Mouse (Mus musculus): ENCODE data around the gene Erg. TPM values are rescaled to one million over a fixed set of nuclear protein-coding genes. Genes with fewer than 3 reads are reported as not detected.

The Erg gene
- polyA plus RNA-seq, 1 experiment from 2014 or later: 7.6 TPM

DNA sequence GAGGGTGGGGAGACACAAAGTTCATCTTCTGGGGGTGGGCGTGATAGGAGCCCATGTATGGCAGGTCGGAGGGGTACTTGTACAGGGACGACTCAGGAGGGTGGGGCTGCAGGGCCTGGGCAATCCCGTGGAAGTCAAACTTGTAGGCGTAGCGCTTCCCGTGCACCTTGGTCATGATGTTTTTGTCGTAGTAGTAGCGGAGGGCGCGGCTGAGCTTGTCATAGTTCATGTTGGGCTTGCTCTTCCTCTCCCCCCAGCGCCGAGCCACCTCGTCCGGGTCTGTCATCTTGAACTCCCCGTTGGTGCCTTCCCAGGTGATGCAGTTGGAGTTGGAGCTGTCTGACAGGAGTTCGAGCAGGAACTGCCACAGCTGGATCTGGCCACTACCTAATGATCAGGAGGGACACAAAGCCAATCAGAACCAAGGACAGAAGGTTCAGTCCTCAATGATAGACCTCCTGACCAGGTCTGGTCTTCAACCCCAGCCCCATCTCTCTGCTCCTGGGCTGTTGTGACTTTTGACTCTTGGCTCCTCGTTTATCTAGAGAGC is 225.4 kb downstream of the Erg start:
- no peak overlapping the region for H3K4me3 ChIP-seq
- no peaks in the 10 kb centered on the region for H3K9me3 ChIP-seq
- no peak overlapping the region for H3K9ac ChIP-seq
- no peak for ATAC-seq (ENCODE audit: extremely low read depth, insufficient number of reproducible peaks, low FRiP score, low TSS enrichment)
- peaks cover 8% of the 10 kb centered on the region; the same call in 1 of the 2 replicates for H3K36me3 ChIP-seq
- no peak overlapping the region for H3K27ac ChIP-seq (replicated peaks)
- H3K27me3 ChIP-seq (replicated peaks): no peaks in the 10 kb centered on the region
- H3K4me2 ChIP-seq: no peak overlapping the region
- 88% methylated on average over 18 of the region's 18 CpGs for WGBS
- 0 out of 2 replicates have a peak, but pooled peaks cover 2% of the 10 kb centered on the region for H3K4me1 ChIP-seq

DNA sequence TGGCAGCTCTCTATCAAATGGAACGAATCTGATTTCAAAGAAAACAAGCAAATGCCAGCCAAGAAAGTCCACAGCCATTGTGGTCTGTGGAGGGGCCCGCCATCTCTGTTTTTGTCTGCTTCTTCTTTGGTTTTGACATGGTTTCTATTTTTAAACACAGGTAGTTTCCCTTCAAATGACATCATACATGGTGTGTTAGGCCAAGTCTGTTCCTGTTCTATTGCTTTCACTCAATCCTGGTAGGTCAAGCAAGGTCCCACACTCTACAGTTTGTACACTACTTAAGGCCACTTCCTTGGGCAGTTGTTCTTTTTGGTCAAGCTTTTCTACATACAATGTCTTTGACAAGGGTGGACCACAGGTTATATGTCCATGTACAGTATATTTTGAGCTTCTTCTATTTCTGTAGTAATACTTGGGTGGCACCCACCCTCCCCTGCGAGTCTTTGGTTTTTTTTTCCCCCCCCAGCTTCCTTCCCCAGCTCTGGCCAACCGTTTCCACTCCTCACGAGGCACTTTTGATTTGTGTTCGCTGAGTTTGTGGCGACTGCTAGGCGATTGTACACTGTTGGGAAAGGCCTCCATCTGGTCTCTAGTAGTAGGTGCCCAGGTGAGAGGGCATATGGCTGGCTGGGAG is 226.1 kb downstream of the Erg start:
- H3K4me3 ChIP-seq: no peak overlapping the region
- no peak overlapping the region for H3K27ac ChIP-seq (replicated peaks)
- H3K4me1 ChIP-seq: 0 out of 2 replicates have a peak, but pooled peaks cover 2% of the 10 kb centered on the region
- WGBS: 71% methylated on average over 8 of the region's 8 CpGs
- peaks cover 8% of the 10 kb centered on the region; the same call in 1 of the 2 replicates for H3K36me3 ChIP-seq
- H3K4me2 ChIP-seq: no peak overlapping the region
- H3K27me3 ChIP-seq (replicated peaks): no peaks in the 10 kb centered on the region
- H3K9ac ChIP-seq: no peak overlapping the region
- H3K9me3 ChIP-seq: no peaks in the 10 kb centered on the region
- ATAC-seq (ENCODE audit: extremely low read depth, insufficient number of reproducible peaks, low FRiP score, low TSS enrichment): no peak

DNA sequence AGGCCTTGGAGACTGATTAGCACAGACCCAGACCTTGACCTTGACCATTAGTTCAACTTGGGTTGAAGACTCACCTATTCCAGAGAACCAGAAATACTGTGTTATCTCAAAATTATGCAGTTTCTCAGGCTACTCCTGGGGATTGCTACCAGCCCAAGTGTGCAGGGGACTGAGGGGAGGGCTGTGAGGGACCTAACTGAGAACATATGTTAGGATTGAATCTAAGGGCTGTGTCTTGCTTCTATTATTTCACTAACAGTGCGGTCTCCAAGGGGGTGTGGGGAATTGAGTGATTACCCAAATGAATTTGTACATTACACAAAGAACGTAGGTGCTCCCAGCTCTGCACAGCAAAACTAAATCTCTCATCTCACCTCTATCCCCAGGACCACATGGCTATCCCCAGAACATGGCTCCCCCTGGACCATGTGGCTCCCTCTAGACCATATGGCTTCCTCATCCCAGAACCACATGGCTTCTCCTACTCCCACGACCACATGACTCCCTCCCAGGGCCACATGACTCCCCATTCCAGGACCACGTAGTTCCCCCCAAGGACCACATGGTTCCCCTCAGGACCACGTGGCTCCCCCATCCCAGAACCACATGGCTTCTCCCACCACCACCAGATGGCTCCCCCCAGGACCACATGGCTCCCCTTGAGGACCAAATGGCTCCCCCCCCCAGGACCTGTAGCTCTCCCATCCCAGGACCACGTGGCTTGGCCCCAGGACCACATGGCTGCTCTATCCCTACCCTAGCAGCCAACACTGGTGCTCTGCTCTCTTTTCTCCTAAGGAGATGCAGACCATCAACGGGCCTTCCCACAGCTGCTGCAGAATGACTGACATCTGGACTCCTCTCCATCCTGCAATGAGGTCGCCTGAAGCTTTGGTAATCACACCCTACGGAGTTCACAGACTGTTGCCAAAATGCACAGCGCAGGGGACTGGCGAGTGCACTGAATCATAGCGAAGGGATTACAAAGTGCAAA is 229.1 kb downstream of the Erg start:
- H3K9me3 ChIP-seq: no peaks in the 10 kb centered on the region
- peaks cover 8% of the 10 kb centered on the region; the same call in 1 of the 2 replicates for H3K36me3 ChIP-seq
- peaks cover 12% of the 10 kb centered on the region for H3K4me1 ChIP-seq
- no peak for ATAC-seq (ENCODE audit: extremely low read depth, insufficient number of reproducible peaks, low FRiP score, low TSS enrichment)
- no peaks in the 10 kb centered on the region for H3K27me3 ChIP-seq (replicated peaks)
- WGBS: 80% methylated on average over 12 of the region's 12 CpGs
- no peak overlapping the region for H3K4me3 ChIP-seq
- H3K9ac ChIP-seq: no peak overlapping the region
- H3K4me2 ChIP-seq: no peak overlapping the region
- H3K27ac ChIP-seq (replicated peaks): no peak overlapping the region

- no peak overlapping the region for H3K9ac ChIP-seq
- no peak overlapping the region for H3K4me3 ChIP-seq
- no peak overlapping the region for H3K27ac ChIP-seq (replicated peaks)
- no peaks in the 10 kb centered on the region for H3K9me3 ChIP-seq
- peaks cover 30% of the 10 kb centered on the region for H3K4me1 ChIP-seq
- WGBS: 50% methylated on average over 8 of the region's 8 CpGs
- no peak overlapping the region for H3K4me2 ChIP-seq
- H3K36me3 ChIP-seq: no peaks in the 10 kb centered on the region
- H3K27me3 ChIP-seq (replicated peaks): no peaks in the 10 kb centered on the region
- no peak for ATAC-seq (ENCODE audit: extremely low read depth, insufficient number of reproducible peaks, low FRiP score, low TSS enrichment)
Observed at GRCm38 (mm10) chr16:95353838-95354237, 232.6 kb downstream of the Erg start.

GRCm38 (mm10) chr16:95352266-95352665 is 234.1 kb downstream of the Erg start:
- no peaks in the 10 kb centered on the region for H3K36me3 ChIP-seq
- no peak overlapping the region for H3K27ac ChIP-seq (replicated peaks)
- no peak overlapping the region for H3K4me3 ChIP-seq
- no peak overlapping the region for H3K4me2 ChIP-seq
- WGBS: 45% methylated on average over 8 of the region's 8 CpGs
- peaks cover 42% of the 10 kb centered on the region for H3K4me1 ChIP-seq
- no peaks in the 10 kb centered on the region for H3K27me3 ChIP-seq (replicated peaks)
- no peak for ATAC-seq (ENCODE audit: extremely low read depth, insufficient number of reproducible peaks, low FRiP score, low TSS enrichment)
- no peak overlapping the region for H3K9ac ChIP-seq
- H3K9me3 ChIP-seq: no peaks in the 10 kb centered on the region

- Histone ChIP-seq H3K4me3 (no peak overlapping the region), H3K27ac (replicated peaks) (no peak overlapping the region), H3K4me2 (no peak overlapping the region), H3K9ac (no peak overlapping the region), H3K9me3 (no peaks in the 10 kb centered on the region), H3K36me3 (no peaks in the 10 kb centered on the region), H3K4me1 (peaks cover 56% of the 10 kb centered on the region), H3K27me3 (replicated peaks) (no peaks in the 10 kb centered on the region)
- WGBS: 26% methylated on average over 3 of the region's 3 CpGs
- ATAC-seq (ENCODE audit: extremely low read depth, insufficient number of reproducible peaks, low FRiP score, low TSS enrichment): no peak
Observed at GRCm38 (mm10) chr16:95350499-95350898, 235.9 kb downstream of the Erg start.

- no peak overlapping the region for H3K27ac ChIP-seq (replicated peaks)
- no peak for ATAC-seq (ENCODE audit: extremely low read depth, insufficient number of reproducible peaks, low FRiP score, low TSS enrichment)
- WGBS: 71% methylated on average over 5 of the region's 5 CpGs
Observed at GRCm38 (mm10) chr16:95349745-95350144, 236.6 kb downstream of the Erg start.

DNA sequence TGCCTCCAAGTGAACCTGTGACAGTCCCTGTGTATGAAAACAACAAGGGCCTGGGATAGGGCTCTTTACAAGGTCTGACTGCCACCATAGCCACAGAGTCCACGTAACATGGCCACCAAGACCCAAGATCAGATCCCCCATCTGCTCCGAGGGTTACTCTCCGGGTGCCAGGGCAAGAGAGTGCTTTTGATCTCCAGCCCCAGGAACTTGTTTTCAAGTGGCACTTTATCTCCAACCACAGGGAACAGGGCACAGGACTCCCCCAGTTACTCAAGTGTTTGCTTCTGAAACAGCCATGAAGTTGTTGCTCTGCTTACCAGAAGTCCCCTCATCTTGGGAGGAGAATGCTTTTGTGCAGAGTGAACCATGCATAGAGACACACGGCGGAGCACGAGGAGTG is 237.0 kb downstream of the Erg start:
- WGBS: 65% methylated on average over 6 of the region's 6 CpGs
- Histone ChIP-seq H3K9ac (no peak overlapping the region), H3K27me3 (replicated peaks) (no peaks in the 10 kb centered on the region), H3K4me1 (peaks cover 58% of the 10 kb centered on the region), H3K4me2 (no peak overlapping the region), H3K27ac (replicated peaks) (no peak overlapping the region), H3K4me3 (no peak overlapping the region), H3K36me3 (no peaks in the 10 kb centered on the region), H3K9me3 (no peaks in the 10 kb centered on the region)
- no peak for ATAC-seq (ENCODE audit: extremely low read depth, insufficient number of reproducible peaks, low FRiP score, low TSS enrichment)

More at GRCm38 (mm10) chr16:95349745-95350144, 236.6 kb downstream of the Erg start:
- Histone ChIP-seq H3K4me1 (peaks cover 58% of the 10 kb centered on the region), H3K4me3 (no peak overlapping the region), H3K9me3 (no peaks in the 10 kb centered on the region), H3K36me3 (no peaks in the 10 kb centered on the region), H3K4me2 (no peak overlapping the region), H3K9ac (no peak overlapping the region), H3K27me3 (replicated peaks) (no peaks in the 10 kb centered on the region)

DNA sequence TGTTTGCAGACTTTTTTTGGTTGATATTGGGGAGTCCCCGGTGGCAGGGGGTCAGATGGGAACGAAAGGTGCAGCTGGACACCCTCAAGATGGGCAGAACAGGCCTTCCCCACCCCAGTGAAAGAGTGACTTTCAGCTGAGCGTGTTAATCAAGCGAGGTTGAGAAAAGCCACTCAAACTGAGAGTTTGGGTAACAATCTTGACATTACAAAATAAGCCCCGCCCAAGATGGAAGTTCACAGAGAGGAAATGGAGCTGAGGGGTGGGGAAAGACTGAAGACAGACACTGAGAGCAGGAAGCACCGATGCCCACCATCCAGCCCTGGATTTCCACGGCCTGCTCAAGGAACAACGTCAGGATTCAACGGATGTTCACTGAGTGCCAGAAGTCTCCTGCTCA is 237.8 kb downstream of the Erg start:
- Histone ChIP-seq H3K4me2 (no peak overlapping the region), H3K36me3 (no peaks in the 10 kb centered on the region), H3K4me3 (no peak overlapping the region), H3K27me3 (replicated peaks) (no peaks in the 10 kb centered on the region), H3K27ac (replicated peaks) (peak overlapping the region; percentile 88; the same call in 1 of the 2 replicates), H3K9me3 (no peaks in the 10 kb centered on the region), H3K9ac (no peak overlapping the region), H3K4me1 (peaks cover 52% of the 10 kb centered on the region)
- 85% methylated on average over 9 of the region's 9 CpGs for WGBS
- no peak for ATAC-seq (ENCODE audit: extremely low read depth, insufficient number of reproducible peaks, low FRiP score, low TSS enrichment)

DNA sequence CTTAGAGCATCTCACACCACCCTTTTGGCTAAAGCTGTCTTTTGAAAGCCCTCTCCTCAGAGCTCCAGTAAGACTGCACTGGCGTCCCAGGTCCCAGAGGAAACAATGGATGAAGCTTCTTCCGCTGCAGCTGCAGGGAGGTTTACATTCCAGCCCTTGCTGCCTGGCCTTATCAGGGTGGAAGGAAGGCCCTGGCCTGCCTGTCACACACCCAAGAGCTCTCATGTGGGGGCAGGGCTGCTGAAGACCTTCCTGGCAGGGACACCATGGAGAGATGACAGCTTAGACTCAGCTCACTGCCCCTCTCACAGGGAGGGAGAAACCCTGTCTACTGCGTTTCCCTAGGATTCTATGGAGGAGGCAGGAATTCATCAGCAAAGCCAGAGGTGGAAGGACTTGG is 239.2 kb downstream of the Erg start:
- Histone ChIP-seq H3K9ac (peak overlapping the region; percentile 55), H3K4me2 (peak overlapping the region; percentile 39), H3K9me3 (no peaks in the 10 kb centered on the region), H3K27me3 (replicated peaks) (no peaks in the 10 kb centered on the region), H3K36me3 (no peaks in the 10 kb centered on the region), H3K27ac (replicated peaks) (peak overlapping the region; percentile 88), H3K4me3 (0 out of 2 replicates have a peak overlapping the region, but pooled peaks have one; percentile 10), H3K4me1 (peaks cover 46% of the 10 kb centered on the region)
- peak; percentile 72; the same call in 1 of the 2 replicates for ATAC-seq (ENCODE audit: extremely low read depth, insufficient number of reproducible peaks, low FRiP score, low TSS enrichment)
- 5% methylated on average over 3 of the region's 3 CpGs for WGBS

GRCm38 (mm10) chr16:95345882-95346281 is 240.5 kb downstream of the Erg start:
- H3K9ac ChIP-seq: peak overlapping the region; percentile 40; the same call in 1 of the 2 replicates
- 3% methylated on average over 7 of the region's 7 CpGs for WGBS
- no peaks in the 10 kb centered on the region for H3K36me3 ChIP-seq
- H3K4me2 ChIP-seq: peak overlapping the region; percentile 29
- no peak overlapping the region for H3K4me3 ChIP-seq
- peaks cover 47% of the 10 kb centered on the region for H3K4me1 ChIP-seq
- no peaks in the 10 kb centered on the region for H3K27me3 ChIP-seq (replicated peaks)
- H3K9me3 ChIP-seq: no peaks in the 10 kb centered on the region
- H3K27ac ChIP-seq (replicated peaks): peak overlapping the region; percentile 88
- ATAC-seq (ENCODE audit: extremely low read depth, insufficient number of reproducible peaks, low FRiP score, low TSS enrichment): no peak
